Mouse (Mus musculus) 3T3-L1 (cell line): ENCODE measurements around the gene Trappc1.
A peak's percentile ranks its signal among the peaks of the same experiment; 100 is the strongest.
"Not testable (repeated sequence)": the region's sequence is repeated elsewhere in the genome, so short reads cannot be mapped to it uniquely, and the experiment has no call there.

Source experiments
- DNase-seq: peaks from one replicate; pipeline ENCODE4 v3.0.0-alpha.2; 2015; ENCODE audit warnings: low read depth, low spot score

Gene Trappc1

DNA sequence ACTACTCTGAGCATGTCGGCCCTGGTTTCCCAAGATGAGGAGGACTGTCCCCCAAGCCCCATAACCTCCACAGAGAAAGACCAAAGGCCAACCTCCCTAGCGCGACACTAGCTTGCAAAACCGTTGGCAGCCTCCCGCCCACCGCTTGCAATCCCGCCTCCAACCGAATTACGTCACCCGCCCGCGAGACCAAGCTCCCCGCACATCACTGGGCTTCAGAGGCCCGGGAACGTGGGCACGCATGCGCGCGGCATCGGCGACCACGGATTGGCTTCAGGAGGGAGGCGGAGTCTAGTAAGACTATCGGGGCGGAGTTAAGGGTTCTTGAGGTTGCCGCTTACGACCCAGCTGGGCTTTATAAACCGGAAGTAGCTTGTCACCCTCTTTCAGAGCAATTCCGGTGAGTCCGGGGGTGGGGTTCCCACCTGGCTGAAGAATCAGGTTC is at the start of gene Trappc1, which contains the start of gene Cntrob:
Trappc1 (plus strand) TSS at position 314 of the 445 bp plus-strand sequence.
Cntrob (minus strand) TSS at position 109 of the 445 bp plus-strand sequence.
- DNase-seq, result peak; percentile 99

DNA sequence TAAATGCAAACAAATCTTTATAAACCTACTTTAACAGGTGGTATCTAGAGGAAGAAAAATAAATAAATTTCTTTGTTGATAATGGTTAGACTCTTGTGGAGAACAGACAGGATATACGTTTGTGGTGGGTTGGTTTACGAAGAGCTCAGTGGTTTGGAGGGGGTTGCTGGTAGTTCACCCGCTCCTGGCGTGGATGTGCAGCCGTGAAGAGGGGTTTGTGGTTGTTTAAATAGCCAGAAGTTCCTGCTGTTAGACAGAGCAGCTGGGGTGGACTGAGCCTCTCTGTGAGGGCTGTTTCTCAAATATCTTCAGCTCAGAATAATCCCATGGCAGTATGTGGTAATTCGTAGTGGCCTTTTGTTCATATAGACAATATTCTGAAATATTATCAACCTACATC is 48.1 kb upstream of the Trappc1 start:
- DNase-seq, result no peak

DNA sequence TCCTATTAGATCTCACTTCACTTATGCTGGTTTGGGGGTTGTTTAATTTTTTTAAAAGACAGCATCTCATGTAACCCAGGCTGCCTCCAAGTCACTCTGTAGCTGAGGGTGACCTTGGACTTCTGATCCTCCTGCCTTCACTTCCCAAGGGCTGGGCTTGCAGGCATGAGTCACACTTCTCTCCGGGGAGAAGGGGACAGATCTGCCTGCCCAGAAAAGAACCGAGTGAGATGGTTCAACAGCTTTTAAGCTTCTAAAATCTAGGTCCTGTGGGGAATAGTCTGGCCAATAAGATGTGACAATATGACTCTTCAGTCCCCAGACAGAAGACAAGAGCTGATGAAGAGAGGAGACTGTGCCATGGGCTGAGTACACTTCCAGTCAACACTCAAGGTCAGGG is 47.7 kb upstream of the Trappc1 start:
- DNase-seq, result peak; percentile 42

DNA sequence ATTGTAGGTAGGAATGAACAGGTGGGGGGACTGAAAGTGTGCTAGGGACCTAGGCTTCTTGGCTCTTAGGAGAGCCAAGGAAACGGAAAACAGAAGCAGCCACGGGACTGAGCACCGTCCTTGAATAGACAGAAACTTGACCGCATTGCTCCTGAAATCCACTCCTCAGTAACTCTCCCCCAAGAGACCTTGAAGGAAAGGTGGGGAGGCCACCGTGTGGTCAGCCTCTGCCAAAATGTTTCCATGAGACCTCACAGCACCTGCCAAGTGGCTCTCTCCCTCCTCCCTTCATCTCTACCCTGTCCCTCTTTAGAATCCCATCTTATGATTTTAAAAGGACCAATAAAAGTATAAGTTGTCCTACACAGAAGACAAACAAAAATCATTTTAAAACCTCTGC is 46.5 kb upstream of the Trappc1 start:
- DNase-seq, result no peak

DNA sequence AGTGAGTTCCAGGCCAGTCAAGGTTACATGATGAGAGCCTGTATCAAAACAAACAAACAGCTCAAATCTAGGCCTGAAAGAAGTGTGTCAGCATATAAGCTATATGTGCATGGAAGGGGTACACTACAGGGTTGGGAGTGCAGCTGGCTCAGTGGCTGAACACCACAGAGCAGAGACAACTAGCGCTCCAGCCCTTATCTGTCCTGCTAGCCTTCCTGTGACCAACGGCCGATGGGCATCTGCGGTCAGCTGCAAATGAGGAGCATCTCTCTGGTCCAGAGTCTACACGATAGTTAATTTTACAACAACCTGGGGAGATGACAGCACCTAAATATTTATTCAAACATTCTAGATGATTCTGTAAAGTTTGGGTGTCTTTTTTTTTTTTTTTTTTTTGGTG is 32.7 kb upstream of the Trappc1 start:
- DNase-seq, result no peak

DNA sequence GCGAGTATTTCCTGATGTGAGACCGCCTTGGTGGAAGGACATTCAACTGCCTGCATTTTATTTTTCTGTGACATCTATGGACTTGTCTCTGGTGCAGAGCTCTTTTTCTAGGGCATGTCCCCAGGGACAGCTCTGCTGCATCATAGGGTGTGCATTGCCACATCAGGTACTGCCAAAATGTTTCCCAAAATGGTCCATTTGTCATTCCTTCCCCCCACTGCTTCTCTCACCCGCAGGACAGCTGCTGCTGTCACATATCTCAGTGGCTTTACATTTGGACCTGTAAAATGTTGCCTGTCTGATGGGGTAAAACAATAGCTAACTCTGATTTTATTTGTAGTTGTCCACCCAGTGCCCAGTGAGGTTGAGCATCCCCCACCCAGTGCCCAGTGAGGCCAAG is 28.5 kb upstream of the Trappc1 start:
- no peak for DNase-seq

DNA sequence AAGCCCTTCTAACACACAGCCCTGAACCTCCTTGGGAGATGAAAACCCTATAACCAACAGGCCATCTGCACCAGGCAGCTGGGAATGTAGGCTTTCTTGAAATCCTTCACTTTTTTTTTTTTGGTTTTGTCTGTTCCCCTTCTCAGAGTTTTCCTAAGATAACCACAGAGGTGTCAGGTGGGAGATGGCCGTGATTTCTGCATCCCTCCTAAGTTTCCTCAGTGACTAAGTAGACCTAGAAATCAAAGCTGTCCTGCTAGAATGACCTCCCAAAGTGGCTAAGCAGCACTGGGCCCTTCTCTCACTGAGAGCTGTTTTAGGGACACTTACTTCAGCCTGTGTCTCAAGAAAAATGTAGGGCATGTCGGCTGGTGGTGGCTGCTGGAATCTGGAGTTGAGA is 26.0 kb upstream of the Trappc1 start:
- no peak for DNase-seq

DNA sequence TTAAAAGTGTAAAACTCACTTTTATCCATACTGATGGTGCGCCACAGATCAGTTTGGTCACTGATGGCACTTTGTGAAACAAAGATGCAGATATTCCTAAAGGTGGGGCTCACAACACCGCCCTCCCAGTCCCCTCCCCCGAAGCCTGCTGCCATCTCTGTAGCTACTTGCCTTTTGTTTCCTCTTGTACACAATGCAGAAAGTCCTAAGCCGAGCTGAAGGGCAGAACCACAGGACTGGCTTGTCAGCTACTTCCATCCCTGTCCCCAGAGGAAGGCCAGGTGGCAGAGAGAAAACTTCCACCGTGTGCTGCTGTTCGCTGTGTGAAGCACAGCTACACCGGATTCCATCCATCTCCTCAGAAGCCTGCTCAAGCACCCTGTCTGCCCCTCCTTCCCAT is 25.5 kb upstream of the Trappc1 start:
- no peak for DNase-seq

DNA sequence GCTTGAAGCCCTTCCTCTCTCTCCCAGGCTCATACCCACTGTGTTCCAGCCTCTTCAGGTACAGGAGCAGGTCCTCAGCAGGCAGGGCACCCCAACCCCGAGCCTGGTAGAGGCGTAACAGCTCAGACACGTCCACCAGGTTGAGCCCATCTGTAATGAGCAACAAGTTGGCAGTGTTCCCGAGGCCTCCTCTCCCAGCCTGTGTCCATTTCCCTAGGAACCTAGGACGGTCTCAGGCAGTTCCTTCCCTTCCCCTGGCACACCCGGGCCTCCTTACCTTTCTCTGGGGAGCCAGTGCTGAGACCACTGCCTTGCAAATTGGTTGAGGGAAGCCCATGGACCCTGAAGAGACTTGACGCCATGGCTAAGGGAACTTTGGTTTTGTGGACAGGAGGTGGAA is 21.0 kb upstream of the Trappc1 start:
- DNase-seq, result no peak

DNA sequence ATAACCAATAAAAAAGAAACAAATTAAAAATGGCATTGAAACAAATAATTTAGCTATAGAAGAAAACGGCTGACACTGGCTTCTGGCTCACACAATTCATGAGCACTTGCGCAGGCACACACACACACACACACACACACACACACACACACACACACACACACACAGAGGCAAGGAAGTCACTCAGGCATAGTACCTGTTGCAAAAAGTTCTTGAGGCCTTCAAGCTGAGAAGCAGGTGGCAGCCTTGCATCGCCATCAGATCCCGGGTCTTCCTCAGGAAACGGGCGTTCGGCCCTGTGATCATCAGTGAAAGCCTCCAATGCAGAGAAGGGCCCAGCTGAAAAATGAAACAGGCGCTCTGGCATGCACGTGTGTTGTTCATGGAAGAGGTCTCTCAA is 18.5 kb upstream of the Trappc1 start:
- DNase-seq, result no peak

DNA sequence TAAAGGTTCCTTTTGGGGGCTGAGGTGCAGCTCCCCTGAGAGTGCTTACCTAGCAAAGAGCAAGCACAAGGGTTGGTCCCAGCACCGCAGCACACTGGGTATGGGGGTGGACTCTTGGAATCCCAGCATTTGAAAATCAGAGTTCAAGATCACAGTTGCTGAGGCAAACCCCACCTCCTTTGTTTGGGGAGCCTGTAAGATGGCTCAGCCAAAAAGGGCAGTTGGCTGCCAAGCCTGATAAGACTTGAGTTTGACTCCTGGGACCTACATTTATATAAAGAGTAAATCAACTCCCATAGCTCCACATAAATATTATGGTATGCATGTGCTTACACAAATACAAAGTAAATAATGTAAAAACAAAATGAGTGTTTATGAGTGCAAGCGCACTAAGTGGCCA is 17.7 kb upstream of the Trappc1 start:
- DNase-seq, result no peak

DNA sequence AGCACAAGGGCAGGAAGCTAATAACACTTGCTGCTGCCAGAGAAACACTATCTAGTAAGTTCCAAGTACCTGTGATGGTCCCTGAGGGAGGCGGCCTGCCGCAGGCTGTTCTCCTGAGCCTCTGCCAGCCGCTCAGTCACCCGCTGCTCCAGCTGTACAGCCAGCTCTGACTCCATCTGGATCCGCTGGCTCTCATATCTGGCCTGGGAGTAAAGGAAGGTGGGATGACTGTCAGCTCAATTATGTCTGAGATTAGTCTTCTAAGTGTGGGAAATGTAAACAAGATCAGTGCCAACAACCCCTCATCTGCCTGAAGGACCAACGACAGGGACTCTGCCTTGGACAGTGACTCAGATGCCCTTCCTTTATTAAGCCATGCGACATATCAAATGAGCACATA is 12.5 kb upstream of the Trappc1 start:
- no peak for DNase-seq

DNA sequence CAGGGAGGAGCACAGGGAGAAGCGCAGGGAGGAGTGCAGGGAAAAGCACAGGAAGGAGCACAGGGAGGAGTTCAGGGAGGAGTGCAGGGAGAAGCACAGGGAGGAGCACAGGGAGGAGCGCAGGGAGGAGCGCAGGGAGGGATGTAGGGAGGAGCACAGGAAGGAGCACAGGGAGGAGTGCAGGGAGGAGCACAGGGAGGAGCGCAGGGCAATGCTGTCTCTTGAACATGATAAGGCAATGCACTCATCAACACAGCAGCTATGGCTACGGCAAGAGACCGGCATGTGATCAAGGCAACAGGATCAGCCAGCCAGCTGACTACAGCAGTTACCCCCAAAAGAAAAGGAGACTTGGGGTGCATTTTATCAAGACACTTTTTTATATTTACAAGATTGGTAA is 7.4 kb upstream of the Trappc1 start:
- DNase-seq, result no peak

DNA sequence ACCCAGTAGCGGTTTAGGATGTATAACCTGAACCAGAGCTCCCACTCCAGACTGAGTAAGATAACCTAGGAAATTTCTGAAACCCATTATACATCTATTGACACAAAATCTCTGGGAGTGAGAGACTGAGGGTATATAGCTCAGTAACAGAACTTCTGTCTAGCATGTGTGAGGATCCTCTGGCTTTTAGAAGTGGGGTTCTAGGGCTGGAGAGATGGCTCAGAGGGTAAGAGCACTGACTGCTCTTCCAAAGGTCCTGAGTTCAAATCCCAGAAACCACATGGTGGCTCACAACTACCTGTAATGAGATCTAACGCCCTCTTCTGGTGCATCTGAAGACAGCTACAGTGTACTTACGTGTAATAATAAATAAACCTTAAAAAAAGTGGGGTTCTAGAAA is 5.8 kb upstream of the Trappc1 start:
- not testable (repeated sequence) for DNase-seq

DNA sequence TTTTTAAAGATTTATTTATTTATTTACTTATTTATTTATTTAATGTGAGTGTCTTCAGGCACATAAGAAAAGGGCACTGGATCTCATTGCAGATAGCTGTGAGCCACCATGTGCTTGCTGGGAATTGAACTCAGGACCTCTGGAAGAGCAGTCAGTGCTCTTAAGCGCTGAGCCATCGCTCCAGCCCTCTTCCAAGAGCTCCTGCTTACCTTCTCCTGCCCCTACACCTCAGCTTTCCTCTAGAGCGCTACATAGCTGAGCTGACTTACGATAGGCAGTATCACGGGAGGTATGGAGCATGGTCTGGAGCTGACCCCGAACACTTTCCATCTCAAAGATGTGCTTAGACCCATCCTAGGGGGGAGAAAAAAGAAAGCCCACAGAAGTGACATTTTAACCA is 2.2 kb upstream of the Trappc1 start:
- no peak for DNase-seq

DNA sequence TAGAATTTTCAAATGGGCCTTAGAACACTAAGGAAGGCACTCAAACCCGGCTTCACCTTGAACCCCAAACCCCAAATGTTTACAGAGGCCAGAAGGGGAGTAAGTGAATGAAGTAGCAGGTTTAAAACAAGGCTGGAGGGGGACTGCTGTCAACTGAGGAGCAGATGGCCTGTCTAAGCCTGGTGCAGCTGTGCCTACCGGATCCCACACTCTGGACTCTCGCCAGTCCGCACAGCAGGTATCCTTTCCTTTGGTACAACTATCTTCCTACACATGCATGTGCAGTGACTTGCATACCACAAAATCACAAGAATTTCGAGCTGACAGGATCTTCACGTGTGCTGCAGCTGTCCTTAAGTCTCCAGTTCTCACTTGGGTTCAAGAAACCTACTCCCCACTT is 1.8 kb upstream of the Trappc1 start:
- DNase-seq, result no peak

DNA sequence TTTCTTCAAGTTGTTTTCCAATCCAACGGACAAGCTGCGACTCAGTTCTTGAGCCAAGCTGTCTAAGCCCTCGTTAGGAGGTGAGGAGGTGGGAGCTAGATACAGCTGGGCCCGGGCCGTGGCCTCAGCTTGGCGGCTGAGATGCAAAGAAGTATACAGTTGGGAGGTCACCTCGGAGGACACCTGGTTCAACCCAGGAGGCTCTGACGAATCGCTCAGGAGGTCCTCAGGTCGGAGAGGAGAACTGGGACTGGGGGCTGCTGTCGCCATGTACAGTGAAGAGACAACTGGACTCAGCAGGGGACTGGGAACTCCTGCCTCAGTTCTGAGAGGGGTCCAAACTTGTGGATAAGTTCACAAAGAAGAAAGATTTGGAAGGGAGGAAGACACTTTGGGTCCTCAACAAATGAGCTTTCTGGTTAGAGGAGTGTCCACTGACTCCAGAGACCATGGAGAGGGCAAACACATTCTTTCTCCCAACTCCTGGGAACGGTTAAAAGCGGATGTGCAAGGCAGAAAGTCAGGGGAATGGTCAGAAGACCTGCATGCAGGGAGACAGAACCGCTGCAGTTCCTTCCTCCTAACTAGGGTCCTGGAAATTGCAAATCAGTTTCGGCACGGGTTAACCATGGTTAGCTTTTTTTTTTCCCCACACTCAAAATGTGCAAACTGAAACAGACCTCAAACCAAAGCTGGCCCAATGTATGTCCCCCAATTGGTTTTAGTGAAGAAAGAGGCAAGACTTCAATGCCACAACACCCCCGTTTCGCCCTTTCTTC is 898 bp upstream of the Trappc1 start:
- DNase-seq, result peak; percentile 53

DNA sequence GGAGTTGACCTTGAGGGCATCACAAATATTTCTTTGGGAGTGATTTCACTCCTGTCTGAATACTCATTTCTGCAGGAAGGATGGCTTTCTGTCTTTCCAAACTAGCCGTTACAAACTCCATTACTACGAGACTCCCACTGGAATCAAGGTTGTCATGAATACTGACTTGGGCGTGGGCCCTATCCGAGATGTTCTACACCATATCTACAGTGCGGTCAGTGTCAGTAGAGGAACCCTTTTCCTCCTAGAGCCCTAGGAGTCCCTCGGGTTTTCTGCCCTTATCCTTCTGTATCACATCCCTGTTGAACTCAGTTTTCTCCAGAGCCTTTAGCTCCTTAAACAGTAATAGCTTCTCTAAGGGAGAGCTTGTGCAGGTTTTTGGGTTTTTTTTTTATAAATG is 969 bp downstream of the Trappc1 start:
- DNase-seq, result no peak

DNA sequence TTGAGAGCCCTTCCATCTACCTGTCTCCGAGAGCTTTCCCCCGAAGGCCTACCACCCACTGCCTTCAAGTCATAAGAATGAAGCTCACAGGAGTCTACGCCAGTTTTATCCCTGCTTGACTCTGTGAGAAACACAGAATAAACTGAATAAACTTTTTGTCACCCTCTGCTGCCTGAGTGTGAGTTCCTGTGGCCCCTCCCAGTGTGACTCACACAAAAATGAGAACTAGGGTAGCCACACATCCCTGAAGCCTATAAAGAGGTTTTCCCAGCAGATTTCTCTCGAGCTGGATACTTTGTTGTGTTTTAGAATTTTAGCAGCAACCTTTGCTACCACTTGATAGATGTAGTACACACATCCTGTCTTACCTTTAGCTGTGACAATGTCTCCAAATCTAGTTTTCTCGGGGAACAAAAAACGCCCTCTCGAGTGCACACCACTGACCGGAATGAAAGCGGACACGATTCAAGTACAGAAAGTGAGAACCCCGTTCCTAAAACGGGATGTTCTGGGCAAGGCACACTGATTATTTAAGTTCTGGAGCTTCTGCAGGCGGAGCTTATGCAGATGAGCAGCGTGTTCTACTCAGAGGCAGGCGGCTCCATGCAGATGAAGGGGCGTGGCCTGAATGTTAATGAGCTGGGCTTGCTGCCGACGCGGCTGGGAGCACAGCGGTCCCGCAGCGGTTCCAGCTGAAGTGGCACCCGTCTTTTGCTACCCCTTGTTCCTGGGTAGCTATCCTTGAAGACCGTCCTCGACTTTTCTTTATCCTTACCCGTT is 2.0 kb downstream of the Trappc1 start, which contains the start of gene Kcnab3:
Kcnab3 (plus strand) TSS at position 631 of the 780 bp plus-strand sequence.
- DNase-seq, result peak; percentile 90

DNA sequence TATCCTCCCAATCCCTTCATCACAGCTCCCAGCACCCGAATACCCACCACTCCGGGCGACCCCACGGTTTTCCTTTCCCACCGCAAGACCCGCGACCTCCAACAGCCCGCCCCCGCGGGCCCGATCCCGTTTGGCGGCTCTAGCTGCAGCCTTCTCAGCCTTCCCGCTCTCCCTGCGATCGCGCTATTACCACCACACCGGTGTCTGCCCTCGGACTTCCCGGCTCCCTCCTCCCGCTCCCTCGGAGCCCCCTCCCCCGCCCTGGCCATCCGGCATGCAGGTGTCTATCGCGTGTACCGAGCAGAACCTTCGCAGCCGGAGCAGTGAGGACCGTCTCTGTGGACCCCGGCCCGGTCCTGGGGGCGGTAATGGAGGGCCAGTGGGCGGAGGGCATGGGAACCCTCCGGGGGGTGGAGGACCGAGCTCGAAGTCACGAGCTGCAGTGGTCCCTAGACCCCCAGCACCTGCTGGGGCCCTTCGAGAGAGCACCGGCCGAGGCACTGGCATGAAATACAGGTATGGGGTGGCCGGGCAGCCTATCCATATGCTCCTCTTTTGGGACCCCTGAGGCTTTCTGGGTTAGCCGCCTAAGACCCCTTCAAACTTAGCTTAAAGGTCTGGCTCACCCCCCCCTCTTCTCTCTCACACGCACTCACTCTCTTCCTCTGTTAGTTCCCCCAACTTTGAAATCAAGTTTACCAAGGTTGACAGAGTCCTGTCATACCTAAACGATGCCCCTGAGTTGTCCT is 2.8 kb downstream of the Trappc1 start:
- DNase-seq, result no peak

DNA sequence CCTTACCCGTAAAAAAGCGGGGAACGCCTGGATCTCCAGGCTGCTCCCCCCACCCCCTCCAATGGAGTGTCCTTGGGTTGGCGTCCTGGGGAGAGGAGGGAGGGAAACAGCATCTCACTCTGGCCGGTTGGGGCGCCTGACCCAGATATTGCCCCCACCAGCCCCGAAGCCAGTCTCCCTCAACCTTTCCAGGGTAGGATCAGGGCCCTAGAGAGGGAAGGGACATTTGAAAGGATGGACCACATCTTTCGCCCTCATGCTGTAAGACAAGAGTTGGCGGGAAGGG is 3.3 kb downstream of the Trappc1 start:
- no peak for DNase-seq

DNA sequence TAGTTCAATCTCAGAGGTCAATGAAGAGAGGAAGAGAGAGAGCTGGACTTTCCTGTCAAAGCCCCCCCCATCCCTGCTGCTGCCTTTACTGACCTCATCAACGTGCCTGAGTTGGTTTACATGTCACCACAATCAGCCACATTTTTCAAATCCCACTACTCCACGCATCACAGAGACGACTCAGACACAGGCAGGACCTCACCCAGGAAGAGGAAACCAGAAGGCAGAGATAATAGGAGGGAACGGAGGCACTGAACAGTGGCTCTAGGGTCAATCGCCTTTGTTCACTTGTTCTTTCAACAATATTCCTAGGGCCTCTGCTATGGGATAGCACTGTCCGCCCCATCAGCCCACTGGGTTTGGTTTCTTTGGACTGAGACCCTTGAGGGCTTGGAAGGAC is 3.9 kb downstream of the Trappc1 start:
- DNase-seq, result no peak
